Mouse (Mus musculus) adrenal gland, postnatal 4 days (tissue): ENCODE results near the gene Cacna1e. TPM values are rescaled to one million over a fixed set of nuclear protein-coding genes. Genes with fewer than 3 reads are reported as not detected.

Experiments
- DNase-seq, 2 experiments: peaks; one replicate each; pipeline ENCODE4 v3.0.0; 2021 to 2022; ENCODE audit warnings: low spot score in 2 of 2, mixed read lengths in 2 of 2
- total RNA-seq, 2 experiments: library from RNA; stranded (reverse); gene quantifications; 2 replicates each; pipeline ENCODE4 v1.2.3; 2021

Gene Cacna1e
- total RNA-seq, 2 experiments from 2014 or later = 2.6 to 2.9 TPM

DNA sequence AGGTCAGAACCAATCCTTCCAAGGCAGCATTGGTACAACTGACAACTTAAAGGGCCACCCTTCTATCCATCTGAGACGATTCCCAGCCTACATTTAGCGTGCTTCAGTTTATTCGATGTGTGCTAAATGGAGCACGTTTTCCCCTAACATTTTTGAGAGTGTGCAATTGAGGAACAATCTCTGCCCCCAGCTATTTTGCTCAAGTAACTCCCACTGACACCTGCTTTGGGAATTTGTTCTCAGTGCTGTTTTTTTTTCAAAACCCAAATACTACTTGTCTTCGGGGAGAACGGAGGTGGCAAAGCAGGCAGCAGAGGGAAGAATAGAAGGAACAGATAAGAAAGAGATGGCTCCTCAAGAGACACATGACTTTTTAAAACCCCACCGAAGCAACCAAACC is 456.0 kb downstream of the Cacna1e start:
- DNase-seq = no peak

GRCm38 (mm10) chr1:154418278-154418677 is 466.0 kb downstream of the Cacna1e start:
- no peak for DNase-seq

DNA sequence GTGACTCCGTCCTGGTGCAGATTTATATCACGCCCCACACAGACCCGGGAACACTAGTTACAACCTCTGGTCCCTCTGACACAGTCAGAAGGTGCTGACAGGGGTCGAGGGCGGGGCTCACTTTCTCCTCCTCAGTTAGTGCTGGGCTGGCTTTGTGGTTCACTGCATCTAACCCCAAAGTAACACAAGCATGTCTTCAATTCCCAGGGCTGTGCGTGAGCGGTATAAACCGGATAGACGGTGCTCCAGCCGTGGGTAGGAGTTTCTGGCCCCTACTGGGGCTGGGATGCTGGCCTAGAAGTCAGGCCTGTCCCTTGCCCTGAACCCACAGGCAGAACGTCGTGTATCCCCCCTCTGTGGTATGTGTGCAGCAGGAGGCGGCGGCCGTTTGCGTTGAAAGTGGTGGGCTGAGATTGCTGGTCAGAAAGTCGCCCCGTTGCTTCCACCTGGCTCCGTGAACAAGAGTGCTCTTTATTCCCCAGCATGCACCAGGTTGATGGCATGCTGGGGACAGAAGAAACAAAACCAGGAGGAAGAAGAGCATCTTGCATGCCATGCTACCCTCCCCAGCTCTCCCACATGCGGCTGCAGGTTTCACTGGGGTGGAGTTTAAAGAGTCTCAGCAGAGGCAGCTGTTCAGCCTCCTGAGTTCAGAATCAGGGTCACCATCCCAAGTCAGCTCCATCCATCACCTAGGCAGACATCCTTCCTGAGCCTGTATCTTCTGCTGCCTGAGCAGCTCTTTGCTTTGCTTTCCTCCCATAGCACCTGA is 467.7 kb downstream of the Cacna1e start:
- no peak for DNase-seq

DNA sequence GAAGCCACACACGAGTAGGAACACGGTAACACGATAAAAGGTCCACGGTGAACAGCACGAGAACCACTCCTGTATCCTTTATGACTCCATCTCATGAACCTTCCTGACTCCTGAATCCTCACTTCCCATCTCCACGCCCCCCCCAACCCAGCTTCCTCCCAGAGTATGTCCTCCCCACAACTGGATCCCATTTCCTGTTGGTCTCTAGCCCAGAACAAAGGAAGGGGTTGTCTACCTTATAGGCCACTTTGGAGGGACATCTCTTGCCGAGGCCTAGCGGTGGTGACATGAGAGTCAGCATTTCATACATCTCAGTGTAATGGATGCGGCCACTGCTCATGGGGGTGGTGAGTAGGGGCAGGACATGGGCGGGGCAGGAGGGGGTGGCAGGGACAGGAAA is 468.5 kb downstream of the Cacna1e start:
- DNase-seq = no peak

- DNase-seq = no peak
Observed at GRCm38 (mm10) chr1:154413138-154413537, 471.2 kb downstream of the Cacna1e start.

- no peak for DNase-seq
Observed at GRCm38 (mm10) chr1:154409051-154409450, 475.2 kb downstream of the Cacna1e start.

GRCm38 (mm10) chr1:154391979-154392378 is 492.3 kb downstream of the Cacna1e start:
- DNase-seq = no peak

Other genes with a start within 250 kb of the Cacna1e start
- gene Ier5, start 215.1 kb upstream of the Cacna1e start, total RNA-seq = 10 to 100 TPM; 12.8 to 14.4 TPM